Mouse (Mus musculus) A20 (cell line): ENCODE data around the gene Olfr794.

Experiments used
- DNase-seq: peaks from one replicate; pipeline ENCODE4 v3.0.0-alpha.2; 2011; ENCODE audit warnings: low read depth, low spot score

The Olfr794 gene

DNA sequence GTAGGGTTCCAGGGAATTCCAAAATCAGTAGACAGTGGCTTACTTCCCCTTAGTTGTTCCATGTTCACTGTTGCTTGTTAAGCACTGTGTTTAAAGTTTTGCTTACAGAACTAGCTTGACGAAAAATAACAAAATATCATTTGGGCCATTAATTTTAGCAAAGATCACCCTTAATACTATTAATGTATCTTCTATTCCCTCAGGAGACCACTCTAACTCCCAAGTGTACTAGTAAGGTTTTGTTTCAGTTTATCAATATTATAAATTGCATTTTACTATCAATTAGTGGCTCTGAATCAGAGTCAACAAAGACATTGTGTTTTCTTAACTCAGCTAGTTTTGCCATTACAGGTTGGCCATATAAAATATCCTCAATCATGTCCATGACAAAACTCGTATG, at the start of gene Olfr794:
Gene Olfr794, plus strand, starts transcription at position 301 of the 400 bp plus-strand sequence.
- DNase-seq: no peak

GRCm38 (mm10) chr10:129521492-129521891, 46.0 kb upstream of the Olfr794 start, which contains the start of gene Olfr791:
Gene Olfr791, plus strand, starts transcription at chr10:129521792.
- DNase-seq: no peak

DNA sequence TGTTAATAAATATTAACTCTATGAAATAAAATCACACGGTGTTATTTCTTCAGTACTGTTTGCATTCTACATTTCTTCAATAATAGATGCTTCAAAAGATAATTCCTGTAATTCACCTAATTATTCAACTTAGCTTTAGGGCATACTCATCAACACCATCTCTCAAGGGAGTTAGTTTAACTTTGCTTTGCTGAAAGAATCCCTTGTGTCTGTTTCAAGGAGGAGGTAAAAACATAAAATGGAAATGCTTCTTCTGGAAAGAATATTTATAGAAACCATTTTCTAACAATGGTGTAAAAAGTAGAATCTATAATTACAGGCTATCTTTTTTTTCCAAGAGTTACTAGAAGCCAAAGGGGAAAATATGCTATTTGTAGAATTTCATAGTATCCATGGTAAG, 28.6 kb upstream of the Olfr794 start, which contains the start of gene Olfr792:
Gene Olfr792, plus strand, starts transcription at position 301 of the 400 bp plus-strand sequence.
- no peak for DNase-seq

GRCm38 (mm10) chr10:129549354-129549753, 18.1 kb upstream of the Olfr794 start:
- DNase-seq: peak; percentile 55

GRCm38 (mm10) chr10:129577066-129577465, 9.6 kb downstream of the Olfr794 start:
- no peak for DNase-seq

- no peak for DNase-seq
Observed at GRCm38 (mm10) chr10:129612470-129612869, 45.0 kb downstream of the Olfr794 start, which contains the start of gene Olfr796. Gene Olfr796, minus strand, starts transcription at chr10:129612570.

DNA sequence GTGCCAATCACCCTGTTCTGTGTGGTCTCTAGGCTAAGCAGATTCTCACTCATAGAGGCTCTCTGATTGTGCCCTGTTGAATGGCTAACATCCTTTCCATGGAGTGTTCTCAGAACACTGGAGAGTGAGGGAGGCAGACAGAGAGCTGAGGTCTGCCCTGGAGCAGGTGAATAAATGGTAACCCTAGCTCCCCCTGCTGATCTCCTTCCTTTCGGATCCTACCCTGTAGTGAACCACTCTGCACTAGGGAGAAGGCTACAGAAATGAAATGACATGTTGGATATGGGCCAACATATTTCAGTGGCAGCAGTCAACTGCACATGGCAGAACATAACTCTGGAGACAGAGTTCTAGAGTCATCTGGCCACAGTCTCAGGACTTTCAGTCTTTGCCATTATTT, 54.3 kb downstream of the Olfr794 start:
- DNase-seq: no peak
